Mouse (Mus musculus): ENCODE results near the gene Fcgr3.

Fcgr3 gene

DNA sequence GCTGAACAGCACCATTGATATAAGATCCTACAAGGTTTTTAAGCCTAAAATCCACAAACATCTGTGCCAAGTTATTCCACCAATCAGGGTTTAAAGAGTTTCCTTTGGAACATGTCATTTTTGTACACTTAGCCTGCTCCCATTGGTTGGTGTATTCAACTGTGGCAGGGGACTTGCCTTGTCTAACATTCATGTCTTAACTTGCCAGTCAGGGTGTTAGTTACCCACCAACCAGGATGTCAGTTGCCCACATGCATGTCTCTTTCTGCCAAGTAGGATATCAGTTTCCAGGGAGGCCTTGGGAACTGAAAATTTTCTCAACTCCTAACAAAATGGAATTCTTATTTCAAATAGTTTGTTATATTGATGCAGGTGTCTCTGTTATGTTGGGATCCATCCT, 59.1 kb downstream of the Fcgr3 start:
- DNase-seq: no peak

DNA sequence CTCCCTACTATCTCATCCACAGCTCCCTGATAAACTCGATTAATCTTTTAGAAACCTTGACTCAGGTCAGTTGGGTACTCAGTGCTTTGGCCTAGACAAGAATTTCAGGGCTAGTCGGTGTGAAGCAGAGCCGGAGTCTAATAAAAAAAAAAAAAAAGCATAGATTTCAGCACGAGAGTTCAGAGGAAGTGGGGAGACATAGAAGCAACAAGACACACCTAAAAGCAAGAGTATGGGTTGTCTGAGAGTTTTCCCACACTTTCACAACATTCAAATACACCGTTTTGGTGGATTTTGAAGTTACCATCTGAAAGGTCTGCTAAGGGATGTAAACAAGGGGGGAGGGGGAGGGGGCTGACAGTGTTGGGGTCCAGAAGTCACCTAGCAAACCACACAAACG, 59.7 kb downstream of the Fcgr3 start:
- no peak for DNase-seq
